In genomic region chr6:124663424-124663795, GRCm38 (mm10) we compare ENCODE assay signal across 8 mouse cellular contexts. TPM values are rescaled to one million over a fixed set of nuclear protein-coding genes. Genes with fewer than 3 reads are reported as not detected.
DNase-seq lines count a peak whose midpoint lies in the region; ATAC-seq and TF ChIP-seq lines count a peak whose summit lies in the region.

No protein-coding gene starts in this region.

- no peak for ATAC-seq in kidney, embryonic 15.5 days (replicated peaks; ENCODE audit: low FRiP score)
- ATAC-seq in intestine, embryonic 14.5 days (replicated peaks; ENCODE audit: low FRiP score, low TSS enrichment, low read depth) = no peak
- no peak for ATAC-seq in midbrain, postnatal 0 days (ENCODE audit: low FRiP score)
- ATAC-seq in megakaryocyte progenitor cell, adult 5-6 weeks (replicated peaks; ENCODE audit: poor library complexity) = no peak

- no peak for TF ChIP-seq CTCF in midbrain, postnatal 0 days (IDR thresholded peaks at IDR 0.05)

- peak overlapping the region; percentile 66 for H3K4me2 ChIP-seq in kidney, embryonic 15.5 days
- H3K4me2 ChIP-seq in intestine, embryonic 14.5 days (ENCODE audit: low read length) = peak overlapping the region; percentile 56
- H3K4me2 ChIP-seq in midbrain, postnatal 0 days (ENCODE audit: low read depth, low read length, poor library complexity, severe bottlenecking) = peak overlapping the region; percentile 67

- no peak for DNase-seq in kidney, postnatal 14 days
- no peak for DNase-seq in embryonic facial prominence, embryonic 10.5 days (ENCODE audit: low spot score)
- no peak for DNase-seq in intestine, embryonic 14.5 days (ENCODE audit: low spot score)
- DNase-seq in midbrain, postnatal 0 days (ENCODE audit: low spot score) = no peak
- DNase-seq in B cell, adult 2 months = no peak
- DNase-seq in gastrocnemius, postnatal 25 days = no peak

- H3K27me3 ChIP-seq in kidney, embryonic 15.5 days = no peaks in the 10 kb centered on the region
- H3K27me3 ChIP-seq in embryonic facial prominence, embryonic 10.5 days (replicated peaks; ENCODE audit: low read depth, poor library complexity, severe bottlenecking) = no peaks in the 10 kb centered on the region
- H3K27me3 ChIP-seq in intestine, embryonic 14.5 days (replicated peaks; ENCODE audit: control insufficient read depth, insufficient read depth, low read length) = no peaks in the 10 kb centered on the region
- no peaks in the 10 kb centered on the region for H3K27me3 ChIP-seq in midbrain, postnatal 0 days (ENCODE audit: insufficient read depth, low read length)

- peak overlapping the region; percentile 59 for H3K4me3 ChIP-seq in kidney, embryonic 15.5 days (replicated peaks)
- peak overlapping the region; percentile 79 for H3K4me3 ChIP-seq in embryonic facial prominence, embryonic 10.5 days
- peak overlapping the region; percentile 65 for H3K4me3 ChIP-seq in intestine, embryonic 14.5 days (ENCODE audit: low read depth, low read length)
- H3K4me3 ChIP-seq in midbrain, postnatal 0 days (ENCODE audit: low read depth, low read length) = peak overlapping the region; percentile 63

- WGBS in kidney, embryonic 15.5 days = 14% methylated on average over 13 of the region's 13 CpGs
- 23% methylated on average over 13 of the region's 13 CpGs for WGBS in embryonic facial prominence, embryonic 10.5 days
- WGBS in intestine, embryonic 14.5 days = 20% methylated on average over 13 of the region's 13 CpGs
- WGBS in midbrain, postnatal 0 days = 18% methylated on average over 13 of the region's 13 CpGs

- H3K36me3 ChIP-seq in kidney, embryonic 15.5 days = no peaks in the 10 kb centered on the region
- 0 out of 2 replicates have a peak, but pooled peaks cover 3% of the 10 kb centered on the region for H3K36me3 ChIP-seq in embryonic facial prominence, embryonic 10.5 days (replicated peaks)
- no peaks in the 10 kb centered on the region for H3K36me3 ChIP-seq in intestine, embryonic 14.5 days (ENCODE audit: control insufficient read depth, insufficient read depth, low read length)
- H3K36me3 ChIP-seq in midbrain, postnatal 0 days (ENCODE audit: insufficient read depth, low read length) = no peaks in the 10 kb centered on the region

- H3K9me3 ChIP-seq in kidney, embryonic 15.5 days (replicated peaks) = no peaks in the 10 kb centered on the region
- H3K9me3 ChIP-seq in embryonic facial prominence, embryonic 10.5 days = no peaks in the 10 kb centered on the region
- no peaks in the 10 kb centered on the region for H3K9me3 ChIP-seq in intestine, embryonic 14.5 days (ENCODE audit: control insufficient read depth, low read length)
- no peaks in the 10 kb centered on the region for H3K9me3 ChIP-seq in midbrain, postnatal 0 days (ENCODE audit: low read length)

- peak overlapping the region; percentile 48 for H3K9ac ChIP-seq in kidney, embryonic 15.5 days
- H3K9ac ChIP-seq in intestine, embryonic 14.5 days (ENCODE audit: low read length) = peak overlapping the region; percentile 60
- peak overlapping the region; percentile 65 for H3K9ac ChIP-seq in midbrain, postnatal 0 days (replicated peaks; ENCODE audit: low read length, poor library complexity, severe bottlenecking)

- peaks cover 17% of the 10 kb centered on the region for H3K4me1 ChIP-seq in kidney, embryonic 15.5 days
- peaks cover 12% of the 10 kb centered on the region for H3K4me1 ChIP-seq in embryonic facial prominence, embryonic 10.5 days
- peaks cover 8% of the 10 kb centered on the region; the same call in 1 of the 2 replicates for H3K4me1 ChIP-seq in intestine, embryonic 14.5 days (replicated peaks; ENCODE audit: control insufficient read depth, insufficient read depth, low read length)
- no peaks in the 10 kb centered on the region for H3K4me1 ChIP-seq in midbrain, postnatal 0 days (ENCODE audit: insufficient read depth, low read length)

- peak overlapping the region; percentile 76 for H3K27ac ChIP-seq in kidney, embryonic 15.5 days
- peak overlapping the region; percentile 88 for H3K27ac ChIP-seq in embryonic facial prominence, embryonic 10.5 days (replicated peaks)
- H3K27ac ChIP-seq in intestine, embryonic 14.5 days (ENCODE audit: low read depth) = peak overlapping the region; percentile 19; the same call in 1 of the 2 replicates
- peak overlapping the region; percentile 74; the same call in 1 of the 2 replicates for H3K27ac ChIP-seq in midbrain, postnatal 0 days (ENCODE audit: low read depth, low read length)

RNA-seq across cellular contexts. Expression of gene Lpcat3, which starts 0.6 kb away (rescaled TPM):
- polyA plus RNA-seq in kidney, embryonic 15.5 days (2015; fragmentation: Nextera tagmentation; extraction: Ambion mirVana) = 77.4 and 80.4 TPM in 2 replicates
- polyA plus RNA-seq in embryonic facial prominence, embryonic 10.5 days (2016; fragmentation: Nextera tagmentation; extraction: Ambion mirVana) = 41.4 and 46.6 TPM in 2 replicates
- polyA plus RNA-seq in intestine, embryonic 14.5 days (2014; fragmentation: Nextera tagmentation; extraction: Ambion mirVana) = 75.5 and 79.8 TPM in 2 replicates
- total RNA-seq in midbrain, postnatal 0 days (2014; rRNA removed) = 31.4 and 35.0 TPM in 2 replicates
- polyA plus RNA-seq in midbrain, postnatal 0 days (2015; fragmentation: Nextera tagmentation; extraction: Ambion mirVana) = 40.0 and 43.2 TPM in 2 replicates
- 38.4 and 40.7 TPM in 2 replicates for total RNA-seq in megakaryocyte progenitor cell, adult 5-6 weeks (2015)
- 27.8 and 28.8 TPM in 2 replicates for total RNA-seq in megakaryocyte progenitor cell, adult 5-6 weeks (2017)
- 10 to 100 TPM; 14.8 to 18.0 TPM for total RNA-seq in gastrocnemius, postnatal 25 days (2021)

RNA-seq across cellular contexts. Expression of gene C1s2, which starts 27.5 kb away (rescaled TPM):
- polyA plus RNA-seq in kidney, embryonic 15.5 days (2015; fragmentation: Nextera tagmentation; extraction: Ambion mirVana) = 0.16 and 0.21 TPM in 2 replicates
- polyA plus RNA-seq in embryonic facial prominence, embryonic 10.5 days (2016; fragmentation: Nextera tagmentation; extraction: Ambion mirVana) = not detected in 2 replicates
- not detected in 2 replicates for polyA plus RNA-seq in intestine, embryonic 14.5 days (2014; fragmentation: Nextera tagmentation; extraction: Ambion mirVana)
- total RNA-seq in midbrain, postnatal 0 days (2014; rRNA removed) = 0.09 TPM in 1 of 2 replicates, not detected in the other
- 0.13 and 0.21 TPM in 2 replicates for polyA plus RNA-seq in midbrain, postnatal 0 days (2015; fragmentation: Nextera tagmentation; extraction: Ambion mirVana)
- total RNA-seq in megakaryocyte progenitor cell, adult 5-6 weeks (2015) = not detected in 2 replicates
- not detected in 2 replicates for total RNA-seq in megakaryocyte progenitor cell, adult 5-6 weeks (2017)
- total RNA-seq in gastrocnemius, postnatal 25 days (2021) = under 1 TPM; 0.20 to 0.51 TPM

RNA-seq across cellular contexts. Expression of gene Emg1, which starts 48.6 kb away (rescaled TPM):
- 206 and 224 TPM in 2 replicates for polyA plus RNA-seq in kidney, embryonic 15.5 days (2015; fragmentation: Nextera tagmentation; extraction: Ambion mirVana)
- 233 and 257 TPM in 2 replicates for polyA plus RNA-seq in embryonic facial prominence, embryonic 10.5 days (2016; fragmentation: Nextera tagmentation; extraction: Ambion mirVana)
- polyA plus RNA-seq in intestine, embryonic 14.5 days (2014; fragmentation: Nextera tagmentation; extraction: Ambion mirVana) = 248 and 249 TPM in 2 replicates
- total RNA-seq in midbrain, postnatal 0 days (2014; rRNA removed) = 75.6 and 99.9 TPM in 2 replicates
- 87.2 and 89.8 TPM in 2 replicates for polyA plus RNA-seq in midbrain, postnatal 0 days (2015; fragmentation: Nextera tagmentation; extraction: Ambion mirVana)
- total RNA-seq in megakaryocyte progenitor cell, adult 5-6 weeks (2015) = 204 and 205 TPM in 2 replicates
- 304 and 317 TPM in 2 replicates for total RNA-seq in megakaryocyte progenitor cell, adult 5-6 weeks (2017)
- total RNA-seq in gastrocnemius, postnatal 25 days (2021) = 10 to 100 TPM; 53.8 to 58.9 TPM

RNA-seq across cellular contexts. Expression of gene Phb2, which starts 48.7 kb away (rescaled TPM):
- 401 and 402 TPM in 2 replicates for polyA plus RNA-seq in kidney, embryonic 15.5 days (2015; fragmentation: Nextera tagmentation; extraction: Ambion mirVana)
- 473 and 496 TPM in 2 replicates for polyA plus RNA-seq in embryonic facial prominence, embryonic 10.5 days (2016; fragmentation: Nextera tagmentation; extraction: Ambion mirVana)
- 414 and 436 TPM in 2 replicates for polyA plus RNA-seq in intestine, embryonic 14.5 days (2014; fragmentation: Nextera tagmentation; extraction: Ambion mirVana)
- total RNA-seq in midbrain, postnatal 0 days (2014; rRNA removed) = 197 and 230 TPM in 2 replicates
- 265 and 269 TPM in 2 replicates for polyA plus RNA-seq in midbrain, postnatal 0 days (2015; fragmentation: Nextera tagmentation; extraction: Ambion mirVana)
- total RNA-seq in megakaryocyte progenitor cell, adult 5-6 weeks (2015) = 229 and 271 TPM in 2 replicates
- 335 and 374 TPM in 2 replicates for total RNA-seq in megakaryocyte progenitor cell, adult 5-6 weeks (2017)
- 100 to 1,000 TPM; 157 TPM for total RNA-seq in gastrocnemius, postnatal 25 days (2021)

Comparison
In these comparisons a context has a peak if more than half of its experiments do, and no peak if none do; other contexts are left out.
1. H3K27ac ChIP-seq: peak in every context shown above with its lines; median percentile 88 in embryonic facial prominence, embryonic 10.5 days; 76 in kidney, embryonic 15.5 days; 74 in midbrain, postnatal 0 days; 19 in intestine, embryonic 14.5 days.